Mouse (Mus musculus) lung, embryonic 16.5 days (tissue): ENCODE measurements around the gene Adcy9. TPM values are rescaled to one million over a fixed set of nuclear protein-coding genes. Genes with fewer than 3 reads are reported as not detected.

ENCODE experiments used
- ATAC-seq: fragments of 200-750 bp; cut with Nextera tagmentation; 2 replicates; pipeline ENCODE4 v1.8.0; 2017; ENCODE audit warnings: low read depth, mild to moderate bottlenecking, moderate library complexity
- H3K27ac ChIP-seq: fragments of 300-500 bp; sonication (generic); 2 replicates; pipeline ENCODE4 v1.5.1; 2014; ENCODE audit warnings: mild to moderate bottlenecking, control low read depth, low read length
- H3K27me3 ChIP-seq: fragments of 300-500 bp; sonication (generic); 2 replicates; pipeline ENCODE4 v1.6.1; 2014; ENCODE audit warnings: low read depth, low read length, mixed read lengths; ENCODE audit not compliant: control insufficient read depth, insufficient read depth
- H3K36me3 ChIP-seq: fragments of 300-500 bp; sonication (generic); 2 replicates; pipeline ENCODE4 v1.6.1; 2014; ENCODE audit warnings: low read length; ENCODE audit not compliant: control insufficient read depth, insufficient read depth
- H3K4me1 ChIP-seq: fragments of 300-500 bp; sonication (generic); replicated peaks from 2 replicates; pipeline ENCODE4 v1.6.1; 2014; ENCODE audit warnings: low read length, mixed read lengths; ENCODE audit not compliant: control insufficient read depth, insufficient read depth
- H3K4me2 ChIP-seq: fragments of 300-500 bp; sonication (generic); 2 replicates; pipeline ENCODE4 v1.6.1; 2014; ENCODE audit warnings: low read depth, low read length, control low read depth
- H3K4me3 ChIP-seq: fragments of 300-500 bp; sonication (generic); 2 replicates; pipeline ENCODE4 v1.5.1; 2014; ENCODE audit warnings: mild to moderate bottlenecking, low read length, control low read depth
- H3K9ac ChIP-seq: fragments of 300-500 bp; sonication (generic); 2 replicates; pipeline ENCODE4 v1.6.1; 2014; ENCODE audit warnings: low read length, control low read depth
- H3K9me3 ChIP-seq: fragments of 300-500 bp; sonication (generic); 2 replicates; pipeline ENCODE4 v1.6.1; 2016; ENCODE audit warnings: low read length; ENCODE audit not compliant: control insufficient read depth
- WGBS: fragments of 180-500 bp; shearing (Covaris S2); extraction: QIAGEN DNeasy Blood & Tissue Kit; methylation state at CpG from one replicate; pipeline ENCODE4 v1.1.7; 2014; 5-methylcytosine and 5-hydroxymethylcytosine counted together
- polyA plus RNA-seq: library from polyadenylated mRNA; unstranded; fragments of >200 nt; fragmentation: Nextera tagmentation; extraction: Ambion mirVana; gene quantifications from 2 replicates; pipeline ENCODE4 v1.2.1, GENCODE M21; 2015

Adcy9 gene
- polyA plus RNA-seq, 1 experiment from 2014 or later = 1.5 TPM

GRCm38 (mm10) chr16:4318001-4318526 lies 102.2 kb downstream of the Adcy9 start:
- ATAC-seq = 0 out of 2 replicates have a peak, but pooled peaks have one; percentile 41
- Histone ChIP-seq H3K27me3 (no peaks in the 10 kb centered on the region), H3K9ac (no peak overlapping the region), H3K4me1 (peaks cover 4% of the 10 kb centered on the region; the same call in 1 of the 2 replicates), H3K27ac (no peak overlapping the region), H3K4me3 (no peak overlapping the region), H3K4me2 (no peak overlapping the region), H3K36me3 (no peaks in the 10 kb centered on the region), H3K9me3 (no peaks in the 10 kb centered on the region)
- WGBS = 60% methylated on average over 6 of the region's 6 CpGs

- Histone ChIP-seq H3K27me3 (no peaks in the 10 kb centered on the region), H3K36me3 (no peaks in the 10 kb centered on the region), H3K4me3 (no peak overlapping the region), H3K4me2 (no peak overlapping the region), H3K27ac (no peak overlapping the region), H3K9ac (no peak overlapping the region), H3K9me3 (no peaks in the 10 kb centered on the region), H3K4me1 (peaks cover 4% of the 10 kb centered on the region; the same call in 1 of the 2 replicates)
- 23% methylated on average over 3 of the region's 3 CpGs for WGBS
- ATAC-seq = peak; percentile 89
These were observed 104.2 kb downstream of the Adcy9 start for GRCm38 (mm10) chr16:4316094-4316474.

GRCm38 (mm10) chr16:4315352-4316093 lies 104.8 kb downstream of the Adcy9 start:
- no peaks in the 10 kb centered on the region for H3K27me3 ChIP-seq
- WGBS = 67% methylated on average over 2 of the region's 2 CpGs

GRCm38 (mm10) chr16:4314891-4315290 lies 105.4 kb downstream of the Adcy9 start:
- Histone ChIP-seq H3K36me3 (no peaks in the 10 kb centered on the region), H3K27me3 (no peaks in the 10 kb centered on the region)

More at GRCm38 (mm10) chr16:4315352-4316093, 104.8 kb downstream of the Adcy9 start:
- H3K4me3 ChIP-seq = no peak overlapping the region
- peak; percentile 26; the same call in 1 of the 2 replicates for ATAC-seq
- no peak overlapping the region for H3K9ac ChIP-seq
- peaks cover 4% of the 10 kb centered on the region; the same call in 1 of the 2 replicates for H3K4me1 ChIP-seq
- H3K4me2 ChIP-seq = no peak overlapping the region
- H3K27ac ChIP-seq = no peak overlapping the region
- no peaks in the 10 kb centered on the region for H3K9me3 ChIP-seq
- H3K36me3 ChIP-seq = no peaks in the 10 kb centered on the region

GRCm38 (mm10) chr16:4312018-4312417 lies 108.3 kb downstream of the Adcy9 start:
- Histone ChIP-seq H3K9me3 (no peaks in the 10 kb centered on the region), H3K4me2 (no peak overlapping the region), H3K36me3 (no peaks in the 10 kb centered on the region), H3K4me3 (no peak overlapping the region), H3K27me3 (no peaks in the 10 kb centered on the region), H3K9ac (no peak overlapping the region), H3K4me1 (no peaks in the 10 kb centered on the region), H3K27ac (no peak overlapping the region)
- 29% methylated on average over 2 of the region's 2 CpGs for WGBS
- ATAC-seq = no peak

More at GRCm38 (mm10) chr16:4314891-4315290, 105.4 kb downstream of the Adcy9 start:
- no peak overlapping the region for H3K4me3 ChIP-seq
- no peak overlapping the region for H3K9ac ChIP-seq
- no peak overlapping the region for H3K4me2 ChIP-seq
- no peak overlapping the region for H3K27ac ChIP-seq
- no peak for ATAC-seq
- H3K9me3 ChIP-seq = no peaks in the 10 kb centered on the region
- H3K4me1 ChIP-seq = peaks cover 4% of the 10 kb centered on the region; the same call in 1 of the 2 replicates
- WGBS = 80% methylated on average over 4 of the region's 4 CpGs

GRCm38 (mm10) chr16:4311608-4312007 lies 108.7 kb downstream of the Adcy9 start:
- Histone ChIP-seq H3K27ac (no peak overlapping the region), H3K9me3 (no peaks in the 10 kb centered on the region), H3K4me1 (no peaks in the 10 kb centered on the region), H3K4me2 (no peak overlapping the region), H3K4me3 (no peak overlapping the region), H3K9ac (no peak overlapping the region), H3K27me3 (no peaks in the 10 kb centered on the region), H3K36me3 (no peaks in the 10 kb centered on the region)
- ATAC-seq = no peak
- WGBS = 40% methylated on average over 2 of the region's 2 CpGs

- H3K9ac ChIP-seq = no peak overlapping the region
- H3K4me3 ChIP-seq = no peak overlapping the region
- no peaks in the 10 kb centered on the region for H3K4me1 ChIP-seq
- no peaks in the 10 kb centered on the region for H3K27me3 ChIP-seq
- no peaks in the 10 kb centered on the region for H3K9me3 ChIP-seq
- WGBS = 75% methylated on average over 4 of the region's 4 CpGs
- no peak for ATAC-seq
- no peak overlapping the region for H3K4me2 ChIP-seq
- no peaks in the 10 kb centered on the region for H3K36me3 ChIP-seq
- no peak overlapping the region for H3K27ac ChIP-seq
These were observed 112.5 kb downstream of the Adcy9 start for GRCm38 (mm10) chr16:4307795-4308194.

- no peak overlapping the region for H3K9ac ChIP-seq
- no peaks in the 10 kb centered on the region for H3K9me3 ChIP-seq
- WGBS = 59% methylated on average over 12 of the region's 12 CpGs
- H3K27me3 ChIP-seq = no peaks in the 10 kb centered on the region
- H3K4me2 ChIP-seq = no peak overlapping the region
- no peaks in the 10 kb centered on the region for H3K4me1 ChIP-seq
- peak; percentile 26 for ATAC-seq
- H3K4me3 ChIP-seq = no peak overlapping the region
- H3K36me3 ChIP-seq = no peaks in the 10 kb centered on the region
- no peak overlapping the region for H3K27ac ChIP-seq
These were observed 115.9 kb downstream of the Adcy9 start for GRCm38 (mm10) chr16:4304176-4304922.

GRCm38 (mm10) chr16:4303554-4303953 lies 116.7 kb downstream of the Adcy9 start:
- no peaks in the 10 kb centered on the region for H3K27me3 ChIP-seq

More at GRCm38 (mm10) chr16:4303554-4303953, 116.7 kb downstream of the Adcy9 start:
- no peak overlapping the region for H3K4me3 ChIP-seq
- ATAC-seq = no peak
- no peak overlapping the region for H3K27ac ChIP-seq
- H3K4me2 ChIP-seq = no peak overlapping the region
- H3K9me3 ChIP-seq = no peaks in the 10 kb centered on the region
- 71% methylated on average over 5 of the region's 5 CpGs for WGBS
- H3K4me1 ChIP-seq = no peaks in the 10 kb centered on the region
- no peaks in the 10 kb centered on the region for H3K36me3 ChIP-seq
- H3K9ac ChIP-seq = no peak overlapping the region
